In genomic region chr6:141348542-141348941, GRCm38 (mm10) we compare ENCODE assay signal across 18 mouse cellular contexts.
DNase-seq lines count a peak whose midpoint lies in the region; ATAC-seq and TF ChIP-seq lines count a peak whose summit lies in the region.
"Had no signal": no experiment of that assay in that cellular context is flagged by ENCODE, and none has a peak within 500 bp of the region (broad histone marks: within the 10 kb centered on the region; RNA-seq: fewer than 3 reads in every experiment).

No protein-coding gene starts in this region.

- whole genome bisulfite sequencing in liver, postnatal 0 days (ENCODE audit: insufficient replicate concordance) = 78% methylated on average over 9 of the region's 9 CpGs
- WGBS in liver, embryonic 11.5 days = 85% methylated on average over 9 of the region's 9 CpGs
- WGBS in lung, adult 2 months = 41% methylated on average over 9 of the region's 9 CpGs

- H3K4me2 ChIP-seq in liver, postnatal 0 days (ENCODE audit: low read depth, low read length) = no peak overlapping the region
- H3K4me2 ChIP-seq in liver, embryonic 11.5 days = no peak overlapping the region
- H3K4me2 ChIP-seq: embryonic facial prominence, embryonic 13.5 days; hindbrain, embryonic 15.5 days; limb, embryonic 15.5 days had no signal

- no peak overlapping the region for H3K4me3 ChIP-seq in liver, postnatal 0 days (ENCODE audit: low read depth, low read length)
- H3K4me3 ChIP-seq in liver, embryonic 11.5 days (ENCODE audit: low read depth, low read length) = no peak overlapping the region
- H3K4me3 ChIP-seq in lung, adult 2 months (replicated peaks; ENCODE audit: extremely low read depth, low read depth, low read length) = peak overlapping the region; percentile 53
- H3K4me3 ChIP-seq: embryonic facial prominence, embryonic 13.5 days; hindbrain, embryonic 15.5 days; limb, embryonic 15.5 days had no signal

- H3K9ac ChIP-seq in liver, postnatal 0 days (replicated peaks) = no peak overlapping the region
- H3K9ac ChIP-seq in liver, embryonic 11.5 days (ENCODE audit: low read depth, low read length) = no peak overlapping the region
- H3K9ac ChIP-seq: embryonic facial prominence, embryonic 13.5 days; hindbrain, embryonic 15.5 days; limb, embryonic 15.5 days had no signal

- no peak for TF ChIP-seq EP300 in liver, postnatal 0 days (IDR thresholded peaks at IDR 0.05; ENCODE audit: low read depth)

- intact Hi-C loops in gastrocnemius, postnatal 36 days (cut with DNase I) = no loop called here

- peak; percentile 51; the same call in 1 of the 2 replicates for TF ChIP-seq POLR2A in lung, adult 2 months (IDR thresholded peaks at IDR 0.05; ENCODE audit: borderline replicate concordance, extremely low read depth, low read depth, low read length)

- TF ChIP-seq CTCF in liver, postnatal 0 days (IDR thresholded peaks at IDR 0.05; ENCODE audit: low read depth) = no peak
- TF ChIP-seq CTCF in lung, adult 2 months (IDR thresholded peaks at IDR 0.05; ENCODE audit: insufficient read depth, low read length) = no peak

- H3K4me1 ChIP-seq in liver, postnatal 0 days (ENCODE audit: insufficient read depth) = no peaks in the 10 kb centered on the region
- no peaks in the 10 kb centered on the region for H3K4me1 ChIP-seq in liver, embryonic 11.5 days (replicated peaks; ENCODE audit: control insufficient read depth, insufficient read depth, low read length)
- H3K4me1 ChIP-seq in lung, adult 2 months (ENCODE audit: control insufficient read depth, insufficient read depth, low read length) = peaks cover 7% of the 10 kb centered on the region; the same call in 1 of the 2 replicates
- H3K4me1 ChIP-seq: hindbrain, embryonic 15.5 days; limb, embryonic 15.5 days had no signal

- H3K36me3 ChIP-seq in liver, postnatal 0 days (replicated peaks; ENCODE audit: insufficient read depth, low read length) = no peaks in the 10 kb centered on the region
- H3K36me3 ChIP-seq in liver, embryonic 11.5 days (ENCODE audit: control insufficient read depth, insufficient read depth, low read length) = no peaks in the 10 kb centered on the region
- H3K36me3 ChIP-seq: embryonic facial prominence, embryonic 13.5 days; hindbrain, embryonic 15.5 days; limb, embryonic 15.5 days had no signal

- no peaks in the 10 kb centered on the region for H3K9me3 ChIP-seq in liver, postnatal 0 days (ENCODE audit: low read length)
- no peaks in the 10 kb centered on the region for H3K9me3 ChIP-seq in liver, embryonic 11.5 days (ENCODE audit: control insufficient read depth, low read length)
- H3K9me3 ChIP-seq: embryonic facial prominence, embryonic 13.5 days; hindbrain, embryonic 15.5 days; limb, embryonic 15.5 days had no signal

- no peaks in the 10 kb centered on the region for H3K27me3 ChIP-seq in liver, postnatal 0 days (ENCODE audit: insufficient read depth, low read length)
- no peaks in the 10 kb centered on the region for H3K27me3 ChIP-seq in liver, embryonic 11.5 days (replicated peaks; ENCODE audit: control insufficient read depth, insufficient read depth, low read length)
- H3K27me3 ChIP-seq: embryonic facial prominence, embryonic 13.5 days; hindbrain, embryonic 15.5 days; limb, embryonic 15.5 days had no signal

- ATAC-seq in liver, postnatal 0 days = no peak
- no peak for ATAC-seq in liver, embryonic 11.5 days (replicated peaks; ENCODE audit: low FRiP score)
- ATAC-seq: midbrain, embryonic 16.5 days had no signal

- H3K27ac ChIP-seq in liver, postnatal 0 days (ENCODE audit: low read depth) = peak overlapping the region; percentile 73
- no peak overlapping the region for H3K27ac ChIP-seq in liver, embryonic 11.5 days (ENCODE audit: low read depth, low read length)
- H3K27ac ChIP-seq: embryonic facial prominence, embryonic 13.5 days; hindbrain, embryonic 15.5 days; limb, embryonic 15.5 days had no signal

- peak; percentile 8 for DNase-seq in gastrocnemius, postnatal 10 days
- DNase-seq in gastrocnemius, postnatal 36 days = no peak
- no peak for DNase-seq in liver, postnatal 0 days
- no peak for DNase-seq in liver, embryonic 11.5 days (ENCODE audit: low spot score)
- DNase-seq in lung, adult 2 months = no peak
- DNase-seq in lung, postnatal 4 days = peak; percentile 19 to 45
- no peak for DNase-seq in kidney, adult 8-10 months
- no peak for DNase-seq in layer of hippocampus, adult 8-10 months (ENCODE audit: low spot score in 2 of 2)
- DNase-seq: adrenal gland, postnatal 10 days; cerebellum, adult 18-20 months; heart, postnatal 36 days; kidney, adult 9 months; kidney, postnatal 4 days; thymus, adult 2 months had no signal

Comparison
In these comparisons a context has a peak if more than half of its experiments do, and no peak if none do; other contexts are left out.
1. DNase-seq: peak in gastrocnemius, postnatal 10 days (single experiment) and lung, postnatal 4 days (2 of 2); none in gastrocnemius, postnatal 36 days (0 of 2), liver, postnatal 0 days (single experiment), liver, embryonic 11.5 days (single experiment), lung, adult 2 months (single experiment), kidney, adult 8-10 months (0 of 2) and layer of hippocampus, adult 8-10 months (0 of 2).